8 mouse cellular contexts compared by ENCODE assay signal in genomic region chr2:153740500-153741436, GRCm38 (mm10). TPM values are rescaled to one million over a fixed set of nuclear protein-coding genes. Genes with fewer than 3 reads are reported as not detected.
DNase-seq lines count a peak whose midpoint lies in the region; ATAC-seq and TF ChIP-seq lines count a peak whose summit lies in the region.

Gene Mapre1 (plus strand): TSS chr2:153741274.

- H3K4me1 ChIP-seq in hindbrain, postnatal 0 days (ENCODE audit: insufficient read depth, low read length) = peaks cover 20% of the 10 kb centered on the region

- peak; percentile 100 for DNase-seq in ZHBTc4 (ENCODE audit: low read depth, low spot score)
- peak; percentile 100 for DNase-seq in gastrocnemius, adult 2 months
- DNase-seq in hindbrain, postnatal 0 days (ENCODE audit: low spot score) = peak; percentile 100
- DNase-seq in left cerebral cortex, adult 2 months (ENCODE audit: extremely low spot score in 1 of 2, low spot score in 2 of 2) = peak; percentile 99 to 100
- DNase-seq in right cerebral cortex, adult 2 months (ENCODE audit: low spot score in 2 of 2) = peak; percentile 99 to 100
- DNase-seq in urinary bladder, postnatal 14 days (ENCODE audit: low spot score) = peak; percentile 100

- no peaks in the 10 kb centered on the region for H3K9me3 ChIP-seq in hindbrain, postnatal 0 days (ENCODE audit: low read length)

- H3K27ac ChIP-seq in gastrocnemius, adult 2 months = peak within 1 kb of the TSS; percentile 98
- peak within 1 kb of the TSS; percentile 97 for H3K27ac ChIP-seq in hindbrain, postnatal 0 days
- peak within 1 kb of the TSS; percentile 94 for H3K27ac ChIP-seq in left cerebral cortex, adult 2 months

- TF ChIP-seq CTCF in gastrocnemius, adult 2 months (IDR thresholded peaks at IDR 0.05) = no peak
- TF ChIP-seq CTCF in hindbrain, postnatal 0 days (IDR thresholded peaks at IDR 0.05; ENCODE audit: low read depth) = no peak
- no peak for TF ChIP-seq CTCF in left cerebral cortex, adult 2 months (IDR thresholded peaks at IDR 0.05)

- peak; percentile 95 for ATAC-seq in common myeloid progenitor, adult 5-6 weeks (replicated peaks; ENCODE audit: low read depth, poor library complexity, severe bottlenecking)
- ATAC-seq in hindbrain, postnatal 0 days = peak; percentile 99
- peak; percentile 94 for ATAC-seq in megakaryocyte, adult 5-6 weeks (ENCODE audit: poor library complexity, severe bottlenecking)

- WGBS in hindbrain, postnatal 0 days = 11% methylated on average over 58 of the region's 58 CpGs

- H3K27me3 ChIP-seq in hindbrain, postnatal 0 days (ENCODE audit: insufficient read depth, low read length) = no peaks in the 10 kb centered on the region

- H3K4me2 ChIP-seq in hindbrain, postnatal 0 days (ENCODE audit: low read depth, low read length) = peak within 1 kb of the TSS; percentile 80

- H3K36me3 ChIP-seq in hindbrain, postnatal 0 days (ENCODE audit: insufficient read depth, low read length) = no peaks in the 10 kb centered on the region

- peak within 1 kb of the TSS; percentile 89 for H3K4me3 ChIP-seq in gastrocnemius, adult 2 months
- peak within 1 kb of the TSS; percentile 87 for H3K4me3 ChIP-seq in hindbrain, postnatal 0 days (ENCODE audit: low read length)
- peak within 1 kb of the TSS; percentile 81 for H3K4me3 ChIP-seq in left cerebral cortex, adult 2 months

- intact Hi-C loops in gastrocnemius, adult 2 months (cut with DNase I) = no loop called here
- intact Hi-C loops in left cerebral cortex, adult 2 months (cut with DNase I) = loop anchor here (10.0 kb wide), 1 partner anchor 246 kb away; the partner anchor contains the start of gene 4930404H24Rik

- peak within 1 kb of the TSS; percentile 92 for H3K9ac ChIP-seq in hindbrain, postnatal 0 days (replicated peaks; ENCODE audit: low read length)

RNA-seq across cellular contexts. Expression of gene Mapre1, which starts in this region (rescaled TPM):
- total RNA-seq in common myeloid progenitor, adult 5-6 weeks (2017) = 190 and 224 TPM in 2 replicates
- 10 to 100 TPM; 32.8 to 41.3 TPM for total RNA-seq in gastrocnemius, adult 2 months (2021)
- 75.0 and 82.8 TPM in 2 replicates for total RNA-seq in hindbrain, postnatal 0 days (2014; rRNA removed)
- 354 and 355 TPM in 2 replicates for polyA plus RNA-seq in hindbrain, postnatal 0 days (2015; fragmentation: Nextera tagmentation; extraction: Ambion mirVana)
- total RNA-seq in left cerebral cortex, adult 2 months (2021) = 10 to 100 TPM; 76.5 to 83.6 TPM
- total RNA-seq in megakaryocyte, adult 5-6 weeks (2015) = 130 and 155 TPM in 2 replicates
- total RNA-seq in megakaryocyte, adult 5-6 weeks (2017) = 180 and 181 TPM in 2 replicates

Comparison
In these comparisons a context has a peak if more than half of its experiments do, and no peak if none do; other contexts are left out.
1. Peak in every context shown above with its lines: DNase-seq, ATAC-seq, H3K4me3 ChIP-seq and H3K27ac ChIP-seq.